Mouse (Mus musculus): ENCODE data around the gene Paqr5. TPM values are rescaled to one million over a fixed set of nuclear protein-coding genes. Genes with fewer than 3 reads are reported as not detected.

Paqr5 gene
- polyA plus RNA-seq, 1 experiment: not detected

DNA sequence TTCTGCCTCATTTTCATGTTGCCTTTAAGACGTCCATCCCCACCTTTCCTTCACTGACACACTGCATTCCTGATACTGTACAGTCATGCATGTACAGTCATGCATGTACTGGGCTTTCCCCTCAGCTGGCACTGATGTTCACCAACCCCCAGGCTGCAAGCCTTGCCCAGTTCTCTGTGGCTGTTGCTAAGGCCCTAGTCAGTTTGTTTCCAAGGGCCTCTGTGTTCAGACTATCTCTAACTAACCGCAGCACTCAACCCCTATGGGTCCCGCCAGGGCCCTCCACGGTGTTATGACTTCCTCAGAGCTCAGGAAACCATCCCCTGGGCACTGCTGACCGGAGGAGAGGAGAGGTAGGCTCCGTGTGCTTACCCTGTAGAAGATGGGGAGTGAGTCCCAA is 63.3 kb downstream of the Paqr5 start:
- H3K4me3 ChIP-seq (replicated peaks; ENCODE audit: control insufficient read depth, low read depth, low read length): no peak overlapping the region
- H3K4me1 ChIP-seq (ENCODE audit: control insufficient read depth, insufficient read depth, low read length): peaks cover 14% of the 10 kb centered on the region
- TF ChIP-seq POLR2A (IDR thresholded peaks at IDR 0.05; ENCODE audit: borderline replicate concordance, control insufficient read depth, low read depth, low read length) (no peak), CTCF (IDR thresholded peaks at IDR 0.05; ENCODE audit: control insufficient read depth, insufficient read depth, low read length) (no peak)
- H3K27ac ChIP-seq (ENCODE audit: control insufficient read depth, insufficient read depth, low read depth, low read length, poor library complexity): no peak overlapping the region
- 10% methylated on average over 6 of the region's 6 CpGs for WGBS

DNA sequence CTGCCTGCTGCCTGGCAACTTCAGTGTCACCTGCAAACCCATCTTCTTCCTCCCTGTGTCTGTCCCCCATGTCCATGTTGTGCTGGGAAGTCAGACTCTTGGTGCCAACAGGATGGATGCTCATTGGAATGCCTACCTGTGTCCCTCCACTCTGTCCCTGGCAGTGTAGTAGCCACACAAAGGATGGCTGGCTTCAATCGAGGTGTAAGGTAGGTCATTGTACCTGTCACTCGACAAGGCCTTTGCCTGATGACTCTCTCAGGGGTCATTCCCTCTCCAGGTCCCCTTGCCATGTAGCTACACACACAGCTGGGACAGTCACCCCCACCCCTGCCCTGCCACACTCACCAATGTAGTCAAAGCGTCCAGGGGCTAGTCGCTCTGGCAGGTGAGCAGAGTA is 65.5 kb downstream of the Paqr5 start:
- TF ChIP-seq CTCF (IDR thresholded peaks at IDR 0.05; ENCODE audit: control insufficient read depth, insufficient read depth, low read length): 0 out of 2 replicates have a peak, but pooled peaks have one; percentile 0
- no peak for TF ChIP-seq POLR2A (IDR thresholded peaks at IDR 0.05; ENCODE audit: borderline replicate concordance, control insufficient read depth, low read depth, low read length)

DNA sequence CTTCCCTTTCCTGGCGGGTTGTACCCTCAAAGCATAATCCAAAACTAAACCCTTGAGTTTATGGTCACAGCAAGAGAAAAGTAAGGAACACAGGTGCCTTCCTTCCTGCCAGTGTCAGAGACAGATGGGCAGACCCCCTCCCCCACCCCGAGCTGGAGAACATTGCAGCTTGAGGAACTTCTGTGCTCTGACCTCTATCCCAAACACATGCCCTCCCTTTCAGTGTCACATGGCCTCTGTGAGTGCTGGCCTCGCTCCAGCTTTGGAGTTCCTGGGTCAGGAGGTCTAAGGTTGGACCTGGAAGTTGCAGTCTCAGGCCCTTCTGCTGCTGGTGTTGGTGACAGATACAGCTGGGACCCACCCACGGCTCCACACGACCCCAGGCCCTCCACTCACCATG is 65.9 kb downstream of the Paqr5 start:
- H3K4me1 ChIP-seq (ENCODE audit: control insufficient read depth, insufficient read depth, low read length): peaks cover 17% of the 10 kb centered on the region
- TF ChIP-seq POLR2A (IDR thresholded peaks at IDR 0.05; ENCODE audit: borderline replicate concordance, control insufficient read depth, low read depth, low read length): no peak
- no peak for TF ChIP-seq CTCF (IDR thresholded peaks at IDR 0.05; ENCODE audit: control insufficient read depth, insufficient read depth, low read length)
- H3K4me3 ChIP-seq (replicated peaks; ENCODE audit: control insufficient read depth, low read depth, low read length): no peak overlapping the region
- peak overlapping the region; percentile 43 for H3K27ac ChIP-seq (ENCODE audit: control insufficient read depth, insufficient read depth, low read depth, low read length, poor library complexity)
- 17% methylated on average over 5 of the region's 5 CpGs for WGBS

More for the DNA sequence above, 65.5 kb downstream of the Paqr5 start:
- no peak overlapping the region for H3K4me3 ChIP-seq (replicated peaks; ENCODE audit: control insufficient read depth, low read depth, low read length)
- 75% methylated on average over 4 of the region's 4 CpGs for WGBS
- peaks cover 17% of the 10 kb centered on the region for H3K4me1 ChIP-seq (ENCODE audit: control insufficient read depth, insufficient read depth, low read length)
- peak overlapping the region; percentile 43 for H3K27ac ChIP-seq (ENCODE audit: control insufficient read depth, insufficient read depth, low read depth, low read length, poor library complexity)

DNA sequence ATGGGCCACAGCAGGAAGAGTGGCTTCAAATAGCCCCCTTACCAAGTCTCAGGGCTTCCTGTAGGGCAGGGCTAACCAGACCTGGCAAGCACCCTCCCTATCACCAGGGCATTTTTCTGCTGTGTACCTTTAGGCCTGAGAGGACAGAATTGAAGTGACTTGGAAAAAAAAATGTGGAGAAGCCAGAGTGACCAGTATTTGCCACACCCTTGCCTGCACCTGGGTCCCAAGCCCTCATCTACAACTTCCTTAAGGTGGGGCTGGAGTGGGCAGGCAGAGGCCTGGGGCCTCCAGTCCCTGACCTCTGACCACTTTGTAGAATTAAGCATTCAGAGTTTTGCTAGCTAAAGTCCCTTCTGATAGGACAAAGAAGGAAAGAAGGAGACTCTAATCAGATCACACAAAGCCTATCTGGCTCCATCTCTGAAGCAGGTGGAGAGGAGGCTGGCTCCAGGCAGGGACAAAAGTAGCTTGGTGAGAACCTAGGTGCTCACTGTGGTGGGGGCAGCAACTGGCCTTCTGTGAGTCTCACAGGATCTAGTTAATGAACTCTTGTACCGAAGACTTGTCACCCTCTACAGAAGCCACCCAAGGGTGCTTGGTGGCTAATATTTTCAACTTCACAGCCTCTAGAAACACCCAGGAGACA is 66.6 kb downstream of the Paqr5 start:
- no peak overlapping the region for H3K4me3 ChIP-seq (replicated peaks; ENCODE audit: control insufficient read depth, low read depth, low read length)
- 22% methylated on average over 1 of the region's 1 CpGs for WGBS
- TF ChIP-seq POLR2A (IDR thresholded peaks at IDR 0.05; ENCODE audit: borderline replicate concordance, control insufficient read depth, low read depth, low read length) (no peak), CTCF (IDR thresholded peaks at IDR 0.05; ENCODE audit: control insufficient read depth, insufficient read depth, low read length) (no peak)
- H3K4me1 ChIP-seq (ENCODE audit: control insufficient read depth, insufficient read depth, low read length): peaks cover 17% of the 10 kb centered on the region
- H3K27ac ChIP-seq (ENCODE audit: control insufficient read depth, insufficient read depth, low read depth, low read length, poor library complexity): peak overlapping the region; percentile 43

DNA sequence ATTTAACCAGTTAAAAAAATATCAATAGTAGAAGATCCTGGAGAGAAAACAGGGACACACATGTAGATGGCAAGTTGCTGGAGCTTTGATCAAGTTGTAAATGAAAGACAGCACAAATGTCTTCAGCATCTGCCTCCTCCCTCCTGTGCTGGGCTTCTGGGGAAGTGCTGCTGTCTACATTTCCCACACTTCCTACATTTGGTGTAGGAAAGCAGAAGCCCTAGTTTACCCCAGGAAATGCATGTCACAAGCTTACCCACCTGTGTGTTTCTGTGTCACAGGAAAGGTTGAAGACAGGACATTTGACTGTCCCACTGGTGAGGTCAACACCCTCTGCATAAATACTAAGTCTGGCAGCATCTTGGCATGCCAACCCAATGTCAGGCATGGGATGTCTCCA is 71.9 kb downstream of the Paqr5 start:
- peaks cover 5% of the 10 kb centered on the region; the same call in 1 of the 2 replicates for H3K4me1 ChIP-seq (ENCODE audit: control insufficient read depth, insufficient read depth, low read length)
- TF ChIP-seq CTCF (IDR thresholded peaks at IDR 0.05; ENCODE audit: control insufficient read depth, insufficient read depth, low read length) (no peak), POLR2A (IDR thresholded peaks at IDR 0.05; ENCODE audit: borderline replicate concordance, control insufficient read depth, low read depth, low read length) (no peak)
- no peak overlapping the region for H3K4me3 ChIP-seq (replicated peaks; ENCODE audit: control insufficient read depth, low read depth, low read length)
- H3K27ac ChIP-seq (ENCODE audit: control insufficient read depth, insufficient read depth, low read depth, low read length, poor library complexity): peak overlapping the region; percentile 72; the same call in 1 of the 2 replicates

DNA sequence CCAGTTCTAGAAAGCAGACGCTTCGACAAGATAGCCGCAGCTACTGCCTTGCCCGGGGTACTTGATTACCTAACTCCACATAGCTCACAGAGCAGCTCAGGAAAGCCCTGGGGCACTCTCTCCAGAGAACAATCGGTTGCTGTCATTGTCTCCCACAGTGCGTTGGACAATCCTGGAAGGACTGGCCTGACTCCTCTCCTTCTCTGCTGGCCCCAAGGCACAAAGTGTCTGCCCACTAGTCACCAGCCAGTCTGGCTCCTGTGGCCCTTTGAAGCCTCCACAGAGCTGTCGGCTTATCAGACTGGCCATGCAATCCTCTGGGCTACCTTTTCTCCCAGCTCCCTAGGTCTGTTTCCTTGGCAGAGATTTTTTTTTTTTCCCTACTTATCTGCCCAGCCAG is 74.4 kb downstream of the Paqr5 start:
- Histone ChIP-seq H3K4me3 (replicated peaks; ENCODE audit: control insufficient read depth, low read depth, low read length) (no peak overlapping the region), H3K4me1 (ENCODE audit: control insufficient read depth, insufficient read depth, low read length) (peaks cover 4% of the 10 kb centered on the region; the same call in 1 of the 2 replicates), H3K27ac (ENCODE audit: control insufficient read depth, insufficient read depth, low read depth, low read length, poor library complexity) (no peak overlapping the region)
- WGBS: 79% methylated on average over 7 of the region's 7 CpGs
- no peak for TF ChIP-seq CTCF (IDR thresholded peaks at IDR 0.05; ENCODE audit: control insufficient read depth, insufficient read depth, low read length)
- no peak for TF ChIP-seq POLR2A (IDR thresholded peaks at IDR 0.05; ENCODE audit: borderline replicate concordance, control insufficient read depth, low read depth, low read length)

DNA sequence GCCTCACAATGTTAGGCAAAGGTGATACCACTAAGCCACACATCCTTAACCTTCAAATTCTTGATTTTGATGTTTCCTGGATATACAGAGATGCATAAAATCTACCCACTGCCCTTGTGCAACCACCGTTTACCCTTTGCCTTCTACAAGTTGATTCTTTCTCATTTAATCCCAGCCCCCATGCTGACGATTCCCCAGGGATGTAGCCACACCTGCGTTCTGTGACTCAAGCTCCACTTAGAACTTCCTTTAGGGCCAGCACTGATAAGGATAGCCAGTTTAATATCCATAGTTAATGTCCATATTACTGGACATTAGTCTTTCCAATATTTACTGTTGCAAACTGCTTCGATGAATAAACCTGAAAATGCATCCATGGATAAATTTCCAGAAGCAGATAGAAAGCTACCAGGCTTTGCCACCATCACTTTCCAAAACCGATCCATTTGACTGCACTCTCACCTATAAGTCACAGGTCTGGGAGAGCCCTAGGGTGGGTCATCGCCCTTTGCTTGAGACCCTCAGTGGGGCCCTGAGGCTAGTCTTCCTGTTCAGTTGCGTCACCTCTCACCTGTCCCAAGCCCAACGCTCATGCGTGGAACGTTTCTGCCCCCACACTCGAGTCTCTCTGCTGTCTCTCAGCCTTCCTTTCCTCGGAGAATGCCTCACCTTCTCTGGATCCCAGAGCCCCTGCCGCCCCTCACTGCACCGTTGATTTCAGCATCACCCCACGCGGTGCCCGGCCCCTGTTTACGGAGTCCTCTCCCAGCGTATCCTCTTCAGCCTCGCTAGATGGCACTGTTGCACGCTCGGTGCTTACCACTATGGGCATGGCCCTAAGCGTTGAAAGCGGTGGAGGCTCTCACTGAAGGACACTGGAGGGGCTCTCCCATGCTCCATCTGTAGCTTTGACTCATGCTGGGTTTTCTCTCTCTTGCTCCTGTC is 79.0 kb downstream of the Paqr5 start:
- no peak overlapping the region for H3K27ac ChIP-seq (ENCODE audit: control insufficient read depth, insufficient read depth, low read depth, low read length, poor library complexity)
- H3K4me3 ChIP-seq (replicated peaks; ENCODE audit: control insufficient read depth, low read depth, low read length): peak overlapping the region; percentile 51
- 5% methylated on average over 24 of the region's 24 CpGs for WGBS
- no peaks in the 10 kb centered on the region for H3K4me1 ChIP-seq (ENCODE audit: control insufficient read depth, insufficient read depth, low read length)
- peak; percentile 100 for TF ChIP-seq CTCF (IDR thresholded peaks at IDR 0.05; ENCODE audit: control insufficient read depth, insufficient read depth, low read length)
- TF ChIP-seq POLR2A (IDR thresholded peaks at IDR 0.05; ENCODE audit: borderline replicate concordance, control insufficient read depth, low read depth, low read length): no peak
